Mouse (Mus musculus): ENCODE results near the gene Il2ra.

DNA sequence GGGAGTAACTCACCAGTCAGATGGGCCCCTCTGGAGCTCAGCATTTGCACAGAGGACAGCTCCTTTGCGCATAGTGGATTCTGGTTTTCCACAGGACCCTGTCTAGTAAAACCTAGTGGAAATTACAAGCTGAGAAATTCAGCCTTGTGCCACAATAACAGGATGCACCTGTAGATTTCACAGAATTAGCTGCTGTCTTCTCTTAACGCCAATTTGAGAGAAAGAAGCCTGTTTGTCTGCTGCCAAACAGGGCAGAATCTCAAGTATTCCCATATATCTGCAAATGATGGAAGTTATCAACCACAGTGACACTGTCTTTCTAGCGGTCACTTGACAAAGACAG is 6.5 kb upstream of the Il2ra start:
- TF ChIP-seq TAL1 (IDR thresholded peaks at IDR 0.05; ENCODE audit: low read length) (no peak), GATA1 (IDR thresholded peaks at IDR 0.05; ENCODE audit: low read length) (no peak)
